Mouse (Mus musculus) v-Abl transformed pro-B cells (cell line): Measurements from ENCODE around the gene Magi1.

ENCODE experiments used
- in situ Hi-C, 2 experiments: fragments of 400-800 bp; cut with MboI; formaldehyde crosslinking; loops; one replicate each; pipeline ENCODE4 v1.15.1; 2025; ENCODE audit not compliant: unreplicated experiment in 2 of 2

Gene Magi1

GRCm38 (mm10) chr6:94163325-94163995 lies 120.3 kb downstream of the Magi1 start:
- in situ Hi-C loops = no loop called here

DNA sequence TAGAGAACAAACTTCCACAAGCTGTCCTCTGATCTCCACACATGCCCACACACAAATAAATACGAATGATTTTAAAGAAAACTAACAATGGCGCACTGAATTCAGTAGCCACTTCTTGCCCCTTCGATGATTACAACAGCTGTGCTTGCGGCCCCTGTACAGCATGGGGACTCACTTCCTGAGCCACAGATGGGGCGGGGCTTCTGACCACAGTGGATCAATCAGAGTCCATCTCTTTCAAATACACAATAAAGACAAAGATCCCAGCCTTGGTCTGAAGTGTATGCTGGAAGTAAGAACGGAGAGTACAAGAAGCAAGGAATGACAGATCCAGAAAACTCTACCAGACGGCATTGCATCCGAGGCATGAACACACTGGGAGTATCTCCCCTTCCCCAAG lies 120.8 kb downstream of the Magi1 start:
- in situ Hi-C loops = no loop called here

GRCm38 (mm10) chr6:94159256-94159655 lies 124.5 kb downstream of the Magi1 start:
- in situ Hi-C loops = no loop called here

- in situ Hi-C loops = no loop called here
Observed at GRCm38 (mm10) chr6:94158119-94158848, 125.4 kb downstream of the Magi1 start.

GRCm38 (mm10) chr6:94155996-94156395 lies 127.7 kb downstream of the Magi1 start:
- in situ Hi-C loops = no loop called here

DNA sequence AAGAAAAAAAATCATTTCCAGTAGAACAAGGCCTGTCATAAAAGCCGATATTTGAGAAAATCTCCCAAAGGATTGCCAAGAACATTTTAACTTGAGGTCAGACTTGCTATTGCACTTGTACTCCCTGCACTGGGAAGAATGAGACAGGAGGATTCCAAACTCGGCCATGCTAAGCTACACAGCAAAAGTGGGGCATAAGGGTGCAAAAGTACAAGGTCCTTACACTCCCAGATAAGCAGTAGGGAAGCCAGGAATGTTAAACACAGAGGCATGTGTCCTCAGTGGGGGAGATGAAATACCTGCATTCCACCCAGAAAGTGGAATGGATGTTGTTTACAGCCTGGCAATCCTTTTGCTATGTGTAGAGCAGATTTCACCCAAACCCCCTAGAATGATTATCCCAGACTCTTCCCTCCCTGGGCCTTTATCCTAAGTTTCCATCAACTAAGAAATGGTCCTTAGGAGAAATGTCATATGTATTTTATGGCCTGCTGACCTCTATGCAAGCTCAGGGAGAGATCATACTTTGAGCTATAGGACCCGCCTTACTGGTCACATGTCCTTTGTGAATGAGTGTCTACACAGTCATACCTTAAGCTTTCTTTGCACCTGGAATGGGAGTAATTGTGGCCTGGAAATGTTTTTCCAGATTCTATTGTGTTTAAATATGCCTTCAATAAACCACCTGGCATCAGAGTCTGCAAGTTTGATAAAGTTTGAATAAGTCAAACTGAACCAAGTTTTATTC lies 128.7 kb downstream of the Magi1 start:
- in situ Hi-C loops = no loop called here

GRCm38 (mm10) chr6:94152881-94153280 lies 130.8 kb downstream of the Magi1 start:
- in situ Hi-C loops = no loop called here

GRCm38 (mm10) chr6:94150876-94151275 lies 132.8 kb downstream of the Magi1 start:
- in situ Hi-C loops = no loop called here

- in situ Hi-C loops = no loop called here
Observed at GRCm38 (mm10) chr6:94149800-94150199, 133.9 kb downstream of the Magi1 start.

DNA sequence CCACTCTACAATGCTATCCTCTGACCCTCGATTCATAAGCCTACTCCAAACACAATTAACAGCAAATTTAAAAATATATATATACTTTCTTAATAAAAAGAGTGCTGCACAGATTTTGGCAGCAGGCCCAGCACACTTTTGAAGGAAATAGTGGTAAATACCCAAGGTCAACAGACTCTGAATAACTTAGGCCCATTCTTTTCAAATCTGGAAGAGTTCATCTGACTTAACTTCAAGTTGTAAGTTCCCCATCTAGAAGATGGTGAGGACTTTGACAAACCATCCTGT lies 137.6 kb downstream of the Magi1 start:
- in situ Hi-C loops = no loop called here

DNA sequence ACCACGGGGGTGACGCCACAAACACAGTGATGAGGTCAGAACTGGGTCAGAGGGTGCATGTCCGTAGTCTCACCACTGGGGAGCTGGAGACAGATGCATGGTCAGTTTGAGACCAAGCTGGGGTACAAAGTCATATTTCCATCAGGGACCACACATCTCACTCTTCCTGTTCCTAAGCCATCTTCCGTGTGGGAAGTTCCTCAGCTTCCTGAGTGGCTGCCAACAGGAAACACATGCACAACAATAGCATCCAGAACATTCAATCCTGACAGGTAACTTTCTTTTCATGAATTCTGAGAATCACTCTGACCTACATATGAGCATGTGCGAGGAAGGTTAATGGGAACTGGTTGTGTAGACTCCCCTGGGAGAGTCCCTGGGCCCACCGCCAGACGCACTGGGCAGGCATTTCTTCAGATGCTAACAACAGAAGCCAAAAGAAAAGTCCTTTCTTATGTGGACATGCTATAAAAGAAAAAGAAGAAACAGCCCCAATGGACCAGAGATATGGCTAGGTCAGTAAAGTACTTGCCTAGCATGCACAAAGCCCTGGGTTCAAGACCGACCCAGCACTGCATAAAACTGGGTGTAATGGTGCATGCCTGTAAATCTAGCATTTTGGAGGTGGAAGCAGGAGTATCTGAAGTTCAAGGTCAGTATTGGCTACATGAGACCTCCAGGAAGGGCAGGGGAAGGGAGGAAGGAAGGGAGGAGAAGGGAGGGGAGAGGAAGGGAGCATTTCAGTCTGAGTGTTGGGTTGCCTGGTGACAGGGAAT lies 138.1 kb downstream of the Magi1 start:
- in situ Hi-C loops = no loop called here

GRCm38 (mm10) chr6:94142493-94142892 lies 141.2 kb downstream of the Magi1 start:
- in situ Hi-C loops = no loop called here

DNA sequence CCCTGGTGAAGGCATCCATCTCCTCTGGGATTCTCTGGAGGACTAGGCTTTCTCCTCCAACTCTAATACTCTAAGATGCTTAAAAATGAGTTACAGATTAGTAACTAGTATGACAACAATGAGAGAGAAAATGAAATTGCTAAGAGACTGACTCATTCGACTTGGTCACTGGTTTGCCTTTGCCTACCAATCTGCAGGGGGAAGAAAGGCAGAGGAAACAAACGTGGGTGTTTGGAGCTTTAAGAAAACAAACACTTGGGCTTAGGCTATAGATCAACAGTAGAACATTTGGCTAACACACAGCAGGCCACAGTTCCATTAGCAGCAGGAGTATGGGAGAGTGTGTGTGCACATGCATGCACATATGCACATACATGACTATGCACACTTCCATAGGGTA lies 142.2 kb downstream of the Magi1 start:
- in situ Hi-C loops = no loop called here

DNA sequence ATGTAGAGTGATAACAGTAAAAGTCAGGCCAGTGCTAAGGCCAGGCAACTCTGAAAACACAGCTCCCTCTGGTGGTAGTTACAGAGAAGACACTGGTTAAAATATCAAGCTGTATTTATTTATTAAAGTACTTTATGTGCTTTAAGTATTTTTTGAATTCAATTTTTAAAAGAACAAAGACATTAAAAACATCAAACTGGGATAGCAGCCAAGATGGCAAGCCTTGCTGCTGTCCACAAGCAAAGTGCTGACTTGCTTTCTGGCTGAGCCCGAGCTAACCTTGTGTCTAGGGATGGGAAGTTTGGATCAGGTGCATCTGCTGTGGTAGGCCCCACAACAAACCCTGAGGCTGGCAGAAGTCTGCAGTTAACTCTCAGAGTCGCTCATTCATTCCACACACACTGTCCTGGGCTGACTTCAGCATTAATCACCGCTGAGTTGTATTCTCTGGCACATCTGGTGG lies 143.7 kb downstream of the Magi1 start:
- in situ Hi-C loops = no loop called here

DNA sequence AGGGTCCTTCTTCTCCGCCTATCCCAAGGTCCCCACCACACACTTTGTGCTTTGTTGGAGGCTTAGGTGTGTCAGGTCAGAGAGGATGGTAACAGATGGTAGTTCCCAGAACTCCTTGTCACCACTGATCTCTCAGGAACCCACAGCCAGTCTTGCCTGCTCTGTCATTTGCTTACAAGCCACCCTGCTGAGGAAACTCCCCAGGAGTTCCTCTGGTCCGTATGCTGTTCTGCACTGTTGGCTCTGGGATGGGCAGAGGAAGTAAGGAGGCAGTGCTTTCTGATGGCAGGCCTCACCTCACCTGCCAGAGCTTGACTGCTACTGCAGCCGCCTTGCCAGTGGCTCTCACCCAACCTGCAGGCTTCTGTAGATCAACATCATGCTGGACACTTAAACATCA lies 147.0 kb downstream of the Magi1 start:
- in situ Hi-C loops = no loop called here

- in situ Hi-C loops = no loop called here
Observed at GRCm38 (mm10) chr6:94134159-94134558, 149.6 kb downstream of the Magi1 start.

- in situ Hi-C loops = no loop called here
Observed at GRCm38 (mm10) chr6:94131999-94132398, 151.7 kb downstream of the Magi1 start.

DNA sequence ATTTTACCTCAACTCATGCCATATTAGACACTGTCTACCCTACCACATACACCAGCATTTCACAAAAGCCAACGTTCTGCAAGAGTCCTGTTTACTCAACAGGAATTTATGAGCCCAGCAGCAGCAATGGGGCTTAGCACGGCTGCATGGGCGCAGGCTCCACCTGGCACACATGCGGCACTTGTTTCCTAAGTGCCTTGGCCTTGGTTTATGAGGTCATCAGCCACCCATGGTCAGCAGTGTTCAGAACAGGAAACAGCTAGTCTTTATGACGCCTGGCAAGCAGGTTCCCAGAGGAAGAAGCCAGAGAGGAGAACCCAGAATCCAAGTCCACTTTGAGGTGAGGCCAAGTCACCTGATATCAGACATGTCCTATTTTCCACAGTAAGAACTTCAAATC lies 153.3 kb downstream of the Magi1 start:
- in situ Hi-C loops = no loop called here

GRCm38 (mm10) chr6:94126763-94127162 lies 157.0 kb downstream of the Magi1 start:
- in situ Hi-C loops = no loop called here

DNA sequence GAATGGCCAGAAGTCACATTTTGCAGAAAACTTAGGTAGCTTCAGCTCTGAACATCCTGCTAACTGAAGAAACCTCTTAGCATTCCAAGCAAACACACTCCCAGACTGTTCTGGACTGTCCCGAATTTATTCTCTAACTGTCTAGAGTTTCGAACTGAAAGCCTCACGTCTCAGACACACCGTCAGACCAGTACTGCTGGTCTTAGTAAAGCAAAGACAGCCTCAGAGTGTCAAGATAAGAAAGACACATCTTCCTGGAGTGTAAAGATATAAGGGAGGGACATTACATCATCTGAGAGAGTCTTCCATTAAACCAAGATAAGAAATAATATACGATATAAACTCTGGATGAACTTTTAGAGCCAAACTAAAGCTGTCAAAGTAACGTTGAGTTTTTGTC lies 158.6 kb downstream of the Magi1 start:
- in situ Hi-C loops = no loop called here

GRCm38 (mm10) chr6:94124279-94124678 lies 159.4 kb downstream of the Magi1 start:
- in situ Hi-C loops = no loop called here
